ENCODE assay signal across 8 mouse cellular contexts in genomic region chr7:13038621-13039169, GRCm38 (mm10). TPM values are rescaled to one million over a fixed set of nuclear protein-coding genes. Genes with fewer than 3 reads are reported as not detected.
A peak's percentile ranks its signal among the peaks of the same experiment; 100 is the strongest.
DNase-seq lines count a peak whose midpoint lies in the region; ATAC-seq and TF ChIP-seq lines count a peak whose summit lies in the region.

No protein-coding gene starts in this region.

- no peak for TF ChIP-seq CTCF in E14TG2a.4 (conservative IDR thresholded peaks at IDR 0.05; ENCODE audit: low read length)

- H3K4me1 ChIP-seq in E14TG2a.4 (replicated peaks; ENCODE audit: low read depth, low read length) = peaks cover 76% of the 10 kb centered on the region
- H3K4me1 ChIP-seq in forebrain, embryonic 16.5 days (replicated peaks; ENCODE audit: control insufficient read depth, insufficient read depth, low read length) = peaks cover 36% of the 10 kb centered on the region
- peaks cover 27% of the 10 kb centered on the region for H3K4me1 ChIP-seq in midbrain, embryonic 14.5 days (ENCODE audit: control insufficient read depth, insufficient read depth, low read length)

- H3K27ac ChIP-seq in forebrain, embryonic 16.5 days (ENCODE audit: low read length) = peak overlapping the region; percentile 100
- peak overlapping the region; percentile 100 for H3K27ac ChIP-seq in midbrain, embryonic 14.5 days (replicated peaks; ENCODE audit: low read depth, low read length)

- H3K9ac ChIP-seq in forebrain, embryonic 16.5 days (replicated peaks; ENCODE audit: low read depth, low read length) = peak overlapping the region; percentile 98
- H3K9ac ChIP-seq in midbrain, embryonic 14.5 days (replicated peaks; ENCODE audit: low read length) = peak overlapping the region; percentile 95

- whole genome bisulfite sequencing in forebrain, embryonic 16.5 days = 19% methylated on average over 15 of the region's 15 CpGs
- 24% methylated on average over 15 of the region's 15 CpGs for WGBS in midbrain, embryonic 14.5 days

- H3K4me3 ChIP-seq in E14TG2a.4 (replicated peaks; ENCODE audit: low read length) = peak overlapping the region; percentile 89
- peak overlapping the region; percentile 77 for H3K4me3 ChIP-seq in forebrain, embryonic 16.5 days (replicated peaks; ENCODE audit: low read length)
- H3K4me3 ChIP-seq in midbrain, embryonic 14.5 days (replicated peaks; ENCODE audit: low read depth, low read length) = peak overlapping the region; percentile 73

- peak; percentile 59 for DNase-seq in 3T3-L1 (ENCODE audit: low read depth, low spot score)
- peak; percentile 36 to 68 for DNase-seq in kidney, postnatal 25 days
- DNase-seq in midbrain, embryonic 14.5 days = no peak
- DNase-seq in left cerebral cortex, adult 8-10 months (ENCODE audit: low spot score in 2 of 2) = no peak
- no peak for DNase-seq in frontal cortex, postnatal 14 days (ENCODE audit: low spot score in 2 of 2)

- no peaks in the 10 kb centered on the region for H3K9me3 ChIP-seq in E14TG2a.4 (ENCODE audit: low read length)
- no peaks in the 10 kb centered on the region for H3K9me3 ChIP-seq in forebrain, embryonic 16.5 days (ENCODE audit: control insufficient read depth, low read length)
- H3K9me3 ChIP-seq in midbrain, embryonic 14.5 days (ENCODE audit: control insufficient read depth, low read length) = peaks cover 2% of the 10 kb centered on the region; the same call in 1 of the 2 replicates

- ATAC-seq in forebrain, embryonic 16.5 days = no peak
- ATAC-seq in midbrain, embryonic 14.5 days (ENCODE audit: low FRiP score, low TSS enrichment) = no peak
- ATAC-seq in megakaryocyte-erythroid progenitor cell, adult 5-6 weeks (replicated peaks; ENCODE audit: low FRiP score, low TSS enrichment, poor library complexity, severe bottlenecking) = no peak

- peak overlapping the region; percentile 71 for H3K4me2 ChIP-seq in forebrain, embryonic 16.5 days (ENCODE audit: low read length)
- H3K4me2 ChIP-seq in midbrain, embryonic 14.5 days (ENCODE audit: low read length) = peak overlapping the region; percentile 90

- peaks cover 42% of the 10 kb centered on the region for H3K36me3 ChIP-seq in E14TG2a.4 (ENCODE audit: insufficient read depth, low read length)
- H3K36me3 ChIP-seq in forebrain, embryonic 16.5 days (ENCODE audit: control insufficient read depth, insufficient read depth) = peaks cover 12% of the 10 kb centered on the region
- peaks cover 17% of the 10 kb centered on the region for H3K36me3 ChIP-seq in midbrain, embryonic 14.5 days (ENCODE audit: control insufficient read depth, insufficient read depth, low read length)

- peaks cover 10% of the 10 kb centered on the region for H3K27me3 ChIP-seq in E14TG2a.4 (ENCODE audit: insufficient read depth, low read length)
- peaks cover 10% of the 10 kb centered on the region for H3K27me3 ChIP-seq in forebrain, embryonic 16.5 days (replicated peaks; ENCODE audit: control insufficient read depth, insufficient read depth, low read length)
- peaks cover 19% of the 10 kb centered on the region for H3K27me3 ChIP-seq in midbrain, embryonic 14.5 days (ENCODE audit: control insufficient read depth, insufficient read depth, low read length)

RNA-seq across cellular contexts. Expression of gene Ube2m, which starts 0.6 kb away (rescaled TPM):
- 66.8 and 67.7 TPM in 2 replicates for polyA plus RNA-seq in forebrain, embryonic 16.5 days (2015; fragmentation: Nextera tagmentation; extraction: Ambion mirVana)
- 149 and 181 TPM in 2 replicates for polyA plus RNA-seq in midbrain, embryonic 14.5 days (2014; fragmentation: Nextera tagmentation; extraction: Ambion mirVana)
- total RNA-seq in megakaryocyte-erythroid progenitor cell, adult 5-6 weeks (2014; fragmentation: Nextera tagmentation) = 222 and 267 TPM in 2 replicates
- 106 and 110 TPM in 2 replicates for total RNA-seq in megakaryocyte-erythroid progenitor cell, adult 5-6 weeks (2017)
- total RNA-seq in left cerebral cortex, adult 8-10 months (2022) = 100 to 1,000 TPM; 220 to 248 (median 229) TPM

RNA-seq across cellular contexts. Expression of gene Chmp2a, which starts 4.1 kb away (rescaled TPM):
- 170 and 175 TPM in 2 replicates for polyA plus RNA-seq in forebrain, embryonic 16.5 days (2015; fragmentation: Nextera tagmentation; extraction: Ambion mirVana)
- 188 and 205 TPM in 2 replicates for polyA plus RNA-seq in midbrain, embryonic 14.5 days (2014; fragmentation: Nextera tagmentation; extraction: Ambion mirVana)
- 159 and 192 TPM in 2 replicates for total RNA-seq in megakaryocyte-erythroid progenitor cell, adult 5-6 weeks (2014; fragmentation: Nextera tagmentation)
- total RNA-seq in megakaryocyte-erythroid progenitor cell, adult 5-6 weeks (2017) = 142 and 150 TPM in 2 replicates
- 100 to 1,000 TPM; 152 to 158 (median 152) TPM for total RNA-seq in left cerebral cortex, adult 8-10 months (2022)

RNA-seq across cellular contexts. Expression of gene Mzf1, which starts 15.9 kb away (rescaled TPM):
- polyA plus RNA-seq in forebrain, embryonic 16.5 days (2015; fragmentation: Nextera tagmentation; extraction: Ambion mirVana) = 6.7 and 10.6 TPM in 2 replicates
- 6.1 and 7.6 TPM in 2 replicates for polyA plus RNA-seq in midbrain, embryonic 14.5 days (2014; fragmentation: Nextera tagmentation; extraction: Ambion mirVana)
- total RNA-seq in megakaryocyte-erythroid progenitor cell, adult 5-6 weeks (2014; fragmentation: Nextera tagmentation) = 0.62 and 3.9 TPM in 2 replicates
- total RNA-seq in megakaryocyte-erythroid progenitor cell, adult 5-6 weeks (2017) = 0.47 and 1.3 TPM in 2 replicates
- 10 to 100 TPM; 12.2 to 14.3 (median 13.1) TPM for total RNA-seq in left cerebral cortex, adult 8-10 months (2022)

RNA-seq across cellular contexts. Expression of gene Zbtb45, which starts 28.9 kb away (rescaled TPM):
- 43.0 and 44.1 TPM in 2 replicates for polyA plus RNA-seq in forebrain, embryonic 16.5 days (2015; fragmentation: Nextera tagmentation; extraction: Ambion mirVana)
- polyA plus RNA-seq in midbrain, embryonic 14.5 days (2014; fragmentation: Nextera tagmentation; extraction: Ambion mirVana) = 42.4 and 42.5 TPM in 2 replicates
- 14.0 and 30.8 TPM in 2 replicates for total RNA-seq in megakaryocyte-erythroid progenitor cell, adult 5-6 weeks (2014; fragmentation: Nextera tagmentation)
- 5.1 and 9.2 TPM in 2 replicates for total RNA-seq in megakaryocyte-erythroid progenitor cell, adult 5-6 weeks (2017)
- total RNA-seq in left cerebral cortex, adult 8-10 months (2022) = 10 to 100 TPM; 34.2 to 36.9 (median 34.3) TPM

RNA-seq across cellular contexts. Expression of gene Trim28, which starts 39.8 kb away (rescaled TPM):
- polyA plus RNA-seq in forebrain, embryonic 16.5 days (2015; fragmentation: Nextera tagmentation; extraction: Ambion mirVana) = 230 and 237 TPM in 2 replicates
- polyA plus RNA-seq in midbrain, embryonic 14.5 days (2014; fragmentation: Nextera tagmentation; extraction: Ambion mirVana) = 293 and 309 TPM in 2 replicates
- total RNA-seq in megakaryocyte-erythroid progenitor cell, adult 5-6 weeks (2014; fragmentation: Nextera tagmentation) = 654 and 831 TPM in 2 replicates
- total RNA-seq in megakaryocyte-erythroid progenitor cell, adult 5-6 weeks (2017) = 556 and 566 TPM in 2 replicates
- total RNA-seq in left cerebral cortex, adult 8-10 months (2022) = 100 to 1,000 TPM; 218 to 241 (median 229) TPM

Comparison
In these comparisons a context has a peak if more than half of its experiments do, and no peak if none do; other contexts are left out.
1. DNase-seq: peak in 3T3-L1 (single experiment) and kidney, postnatal 25 days (2 of 2); none in midbrain, embryonic 14.5 days (single experiment), left cerebral cortex, adult 8-10 months (0 of 2) and frontal cortex, postnatal 14 days (0 of 2).
2. Peak in every context shown above with its lines, with median percentiles within 50 percentile points of each other: H3K4me3 ChIP-seq.